9 mouse cellular contexts compared by ENCODE assay signal in the genomic region with DNA sequence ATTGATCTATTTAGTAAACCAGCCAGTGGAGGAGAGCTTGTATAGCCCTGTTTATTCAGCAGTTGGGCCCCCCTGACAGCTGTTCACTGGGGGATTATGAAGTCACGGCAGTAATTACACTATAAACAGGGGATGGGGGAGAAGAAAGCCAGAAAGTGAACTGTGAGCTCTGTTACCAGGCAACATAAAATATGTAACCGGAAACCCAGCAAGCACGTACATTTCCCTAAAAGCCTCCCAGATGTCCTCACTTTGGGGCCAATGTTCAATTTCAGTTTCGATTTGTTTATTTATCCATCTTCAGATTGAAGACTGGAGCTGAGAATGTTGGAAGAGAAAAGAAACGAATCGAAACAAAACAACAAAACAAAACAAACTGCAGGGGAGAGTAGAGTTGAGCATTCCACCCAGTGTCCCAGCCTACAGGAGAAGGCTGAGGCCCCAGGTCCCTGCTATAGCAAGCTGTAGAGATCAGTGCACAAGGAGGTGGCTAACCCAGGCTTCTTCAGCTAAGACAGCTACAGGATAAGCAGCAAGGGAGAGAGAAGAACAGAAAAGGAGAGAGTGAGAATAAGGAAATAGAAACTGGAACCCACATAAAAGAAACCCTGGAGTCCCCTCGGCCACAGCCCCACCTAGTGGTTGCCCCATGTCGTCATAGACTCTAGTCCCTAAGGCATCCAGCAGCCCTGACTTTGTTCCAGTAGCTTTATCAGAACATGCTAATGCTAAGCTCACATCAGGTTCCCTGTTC.
DNase-seq lines count a peak whose midpoint lies in the region; ATAC-seq and TF ChIP-seq lines count a peak whose summit lies in the region.
"Had no signal": no experiment of that assay in that cellular context is flagged by ENCODE, and none has a peak within 500 bp of the region (broad histone marks: within the 10 kb centered on the region; RNA-seq: fewer than 3 reads in every experiment).

No protein-coding gene starts in this region.

- H3K9ac ChIP-seq in hindbrain, embryonic 13.5 days, result no peak overlapping the region
- H3K9ac ChIP-seq: heart, embryonic 13.5 days had no signal

- H3K27me3 ChIP-seq in hindbrain, embryonic 13.5 days, result no peaks in the 10 kb centered on the region; the same call in 1 of the 2 replicates
- H3K27me3 ChIP-seq: heart, embryonic 13.5 days had no signal

- no peak overlapping the region for H3K4me3 ChIP-seq in hindbrain, embryonic 13.5 days
- H3K4me3 ChIP-seq in left cerebral cortex, adult 2 months, result no peak overlapping the region
- H3K4me3 ChIP-seq: heart, embryonic 13.5 days had no signal

- 0 out of 2 replicates have a peak overlapping the region, but pooled peaks have one; percentile 2 for H3K27ac ChIP-seq in hindbrain, embryonic 13.5 days
- no peak overlapping the region for H3K27ac ChIP-seq in left cerebral cortex, adult 2 months
- H3K27ac ChIP-seq: heart, embryonic 13.5 days had no signal

- TF ChIP-seq CTCF in left cerebral cortex, adult 2 months (IDR thresholded peaks at IDR 0.05), result peak; percentile 63

- 43% methylated on average over 8 of the region's 8 CpGs for WGBS in hindbrain, embryonic 13.5 days

- no peaks in the 10 kb centered on the region for H3K36me3 ChIP-seq in hindbrain, embryonic 13.5 days
- H3K36me3 ChIP-seq: heart, embryonic 13.5 days had no signal

- peak; percentile 85 for DNase-seq in adipocyte (ENCODE audit: low spot score)
- DNase-seq in fibroblast of lung, adult 2 months (ENCODE audit: low read depth), result peak; percentile 47
- peak; percentile 25 to 41 for DNase-seq in left cerebral cortex, adult 2 months (ENCODE audit: extremely low spot score in 1 of 2, low spot score in 2 of 2)
- DNase-seq in spleen, adult 12 weeks (ENCODE audit: low spot score), result peak; percentile 41
- no peak for DNase-seq in c-Kit-positive CD71-positive TER-119-positive erythroid progenitor cells, embryonic 14.5 days (ENCODE audit: low spot score)

- intact Hi-C loops in left cerebral cortex, adult 2 months (cut with DNase I), result loop anchor here (1.0 to 10.0 kb wide), 2 partner anchors 463 to 694 kb away; no protein-coding TSS in a partner anchor

- no peaks in the 10 kb centered on the region for H3K9me3 ChIP-seq in hindbrain, embryonic 13.5 days
- H3K9me3 ChIP-seq: heart, embryonic 13.5 days had no signal

- no peak overlapping the region for H3K4me2 ChIP-seq in hindbrain, embryonic 13.5 days
- H3K4me2 ChIP-seq: heart, embryonic 13.5 days had no signal

- H3K4me1 ChIP-seq in hindbrain, embryonic 13.5 days (replicated peaks), result peaks cover 25% of the 10 kb centered on the region

- ATAC-seq in CD4-positive, CD25-positive, alpha-beta regulatory T cell, adult 4 months, result peak; percentile 87
- ATAC-seq in hindbrain, embryonic 13.5 days (ENCODE audit: low FRiP score), result no peak
- ATAC-seq in megakaryocyte progenitor cell, adult 5-6 weeks (replicated peaks; ENCODE audit: poor library complexity), result peak; percentile 96
